Mouse (Mus musculus) embryonic facial prominence, embryonic 14.5 days (tissue): ENCODE data around the gene Rabggta. TPM values are rescaled to one million over a fixed set of nuclear protein-coding genes. Genes with fewer than 3 reads are reported as not detected.

ENCODE experiments used
- ATAC-seq: fragments of 200-750 bp; cut with Nextera tagmentation; 2 replicates; pipeline ENCODE4 v1.8.0; 2017; ENCODE audit warnings: low read depth, moderate number of reproducible peaks, moderate TSS enrichment
- DNase-seq: peaks from one replicate; pipeline ENCODE4 v3.0.0-alpha.2; 2015; ENCODE audit warnings: low spot score
- H3K27ac ChIP-seq: fragments of 300-500 bp; sonication (generic); replicated peaks from 2 replicates; pipeline ENCODE4 v1.5.1; 2014; ENCODE audit warnings: low read depth, mild to moderate bottlenecking, low read length, moderate library complexity
- H3K27me3 ChIP-seq: fragments of 300-500 bp; sonication (generic); replicated peaks from 2 replicates; pipeline ENCODE4 v1.6.1; 2014; ENCODE audit warnings: low read length; ENCODE audit not compliant: control insufficient read depth, insufficient read depth
- H3K36me3 ChIP-seq: fragments of 300-500 bp; sonication (generic); 2 replicates; pipeline ENCODE4 v1.6.1; 2014; ENCODE audit warnings: low read length, mixed read lengths; ENCODE audit not compliant: control insufficient read depth, insufficient read depth
- H3K4me1 ChIP-seq: fragments of 300-500 bp; sonication (generic); 2 replicates; pipeline ENCODE4 v1.6.1; 2014; ENCODE audit warnings: antibody characterized with exemption, low read length; ENCODE audit not compliant: control insufficient read depth, insufficient read depth
- H3K4me2 ChIP-seq: fragments of 300-500 bp; sonication (generic); 2 replicates; pipeline ENCODE4 v1.6.1; 2014; ENCODE audit warnings: low read depth, mild to moderate bottlenecking, low read length, moderate library complexity, mixed read lengths
- H3K4me3 ChIP-seq: fragments of 300-500 bp; sonication (generic); 2 replicates; pipeline ENCODE4 v1.5.1; 2014; ENCODE audit warnings: low read depth, mild to moderate bottlenecking, low read length
- H3K9ac ChIP-seq: fragments of 300-500 bp; sonication (generic); 2 replicates; pipeline ENCODE4 v1.6.1; 2014; ENCODE audit warnings: low read depth, mild to moderate bottlenecking, low read length, moderate library complexity, mixed read lengths
- H3K9me3 ChIP-seq: fragments of 300-500 bp; sonication (generic); 2 replicates; pipeline ENCODE4 v1.6.1; 2016; ENCODE audit warnings: low read length; ENCODE audit not compliant: control insufficient read depth
- WGBS: fragments of 180-500 bp; shearing (Covaris S2); extraction: QIAGEN DNeasy Blood & Tissue Kit; methylation state at CpG from one replicate; pipeline ENCODE4 v1.1.7; 2014; 5-methylcytosine and 5-hydroxymethylcytosine counted together
- polyA plus RNA-seq: library from polyadenylated mRNA; unstranded; fragments of >200 nt; fragmentation: Nextera tagmentation; extraction: Ambion mirVana; gene quantifications from 2 replicates; pipeline ENCODE4 v1.2.1, GENCODE M21; 2014

Gene Rabggta
- polyA plus RNA-seq, 1 experiment from 2014 or later, result 20.7 TPM

GRCm38 (mm10) chr14:55726261-55726660, 4.2 kb upstream of the Rabggta start:
- no peak overlapping the region for H3K4me3 ChIP-seq
- H3K9ac ChIP-seq, result no peak overlapping the region
- H3K9me3 ChIP-seq, result no peaks in the 10 kb centered on the region
- H3K4me1 ChIP-seq, result 0 out of 2 replicates have a peak, but pooled peaks cover 1% of the 10 kb centered on the region
- ATAC-seq, result no peak
- no peak overlapping the region for H3K27ac ChIP-seq
- no peak for DNase-seq
- H3K27me3 ChIP-seq, result no peaks in the 10 kb centered on the region
- H3K4me2 ChIP-seq, result no peak overlapping the region
- H3K36me3 ChIP-seq, result no peaks in the 10 kb centered on the region

GRCm38 (mm10) chr14:55724411-55724871, 2.4 kb upstream of the Rabggta start:
- 0 out of 2 replicates have a peak, but pooled peaks cover 3% of the 10 kb centered on the region for H3K4me1 ChIP-seq
- no peaks in the 10 kb centered on the region for H3K9me3 ChIP-seq
- WGBS, result 52% methylated on average over 8 of the region's 8 CpGs
- H3K27ac ChIP-seq, result no peak overlapping the region
- H3K27me3 ChIP-seq, result no peaks in the 10 kb centered on the region
- no peak overlapping the region for H3K4me3 ChIP-seq
- no peak overlapping the region for H3K4me2 ChIP-seq
- DNase-seq (no peak), ATAC-seq (no peak)
- no peak overlapping the region for H3K9ac ChIP-seq
- 0 out of 2 replicates have a peak, but pooled peaks cover 6% of the 10 kb centered on the region for H3K36me3 ChIP-seq

- WGBS, result 93% methylated on average over 7 of the region's 7 CpGs
- DNase-seq (no peak), ATAC-seq (no peak)
- Histone ChIP-seq H3K36me3 (peaks cover 15% of the 10 kb centered on the region; the same call in 1 of the 2 replicates), H3K4me3 (no peak overlapping the region), H3K4me1 (0 out of 2 replicates have a peak, but pooled peaks cover 3% of the 10 kb centered on the region), H3K9ac (no peak overlapping the region), H3K9me3 (no peaks in the 10 kb centered on the region), H3K27me3 (no peaks in the 10 kb centered on the region), H3K4me2 (no peak overlapping the region), H3K27ac (no peak overlapping the region)
Observed at GRCm38 (mm10) chr14:55723433-55723832, 1.4 kb upstream of the Rabggta start.

- 0 out of 2 replicates have a peak, but pooled peaks cover 3% of the 10 kb centered on the region for H3K4me1 ChIP-seq
- H3K4me2 ChIP-seq, result peak overlapping the region; percentile 62
- peak overlapping the region; percentile 84 for H3K4me3 ChIP-seq
- H3K36me3 ChIP-seq, result peaks cover 20% of the 10 kb centered on the region; the same call in 1 of the 2 replicates
- H3K27me3 ChIP-seq, result no peaks in the 10 kb centered on the region
- no peak for DNase-seq
- WGBS, result 48% methylated on average over 8 of the region's 8 CpGs
- peak overlapping the region; percentile 79; the same call in 1 of the 2 replicates for H3K27ac ChIP-seq
- peak overlapping the region; percentile 80 for H3K9ac ChIP-seq
- no peak for ATAC-seq
- H3K9me3 ChIP-seq, result no peaks in the 10 kb centered on the region
Observed at GRCm38 (mm10) chr14:55722438-55722945, 429 bp upstream of the Rabggta start.

- Histone ChIP-seq H3K4me1 (0 out of 2 replicates have a peak, but pooled peaks cover 3% of the 10 kb centered on the region), H3K9me3 (no peaks in the 10 kb centered on the region), H3K27me3 (no peaks in the 10 kb centered on the region), H3K4me2 (peak overlapping the region; percentile 62), H3K36me3 (peaks cover 32% of the 10 kb centered on the region), H3K9ac (peak overlapping the region; percentile 80; the same call in 1 of the 2 replicates), H3K27ac (no peak overlapping the region), H3K4me3 (peak overlapping the region; percentile 84)
- 81% methylated on average over 6 of the region's 6 CpGs for WGBS
- DNase-seq (no peak), ATAC-seq (no peak)
Observed at GRCm38 (mm10) chr14:55721076-55721475, 987 bp downstream of the Rabggta start.

GRCm38 (mm10) chr14:55720666-55721065, 1.4 kb downstream of the Rabggta start:
- 0 out of 2 replicates have a peak, but pooled peaks cover 3% of the 10 kb centered on the region for H3K4me1 ChIP-seq
- H3K4me2 ChIP-seq, result 0 out of 2 replicates have a peak overlapping the region, but pooled peaks have one; percentile 62
- H3K36me3 ChIP-seq, result peaks cover 34% of the 10 kb centered on the region
- 92% methylated on average over 11 of the region's 12 CpGs for WGBS
- DNase-seq, result no peak
- H3K4me3 ChIP-seq, result no peak overlapping the region
- no peak for ATAC-seq
- H3K27ac ChIP-seq, result no peak overlapping the region
- no peaks in the 10 kb centered on the region for H3K27me3 ChIP-seq
- no peak overlapping the region for H3K9ac ChIP-seq
- H3K9me3 ChIP-seq, result no peaks in the 10 kb centered on the region

- Histone ChIP-seq H3K36me3 (peaks cover 34% of the 10 kb centered on the region), H3K4me2 (no peak overlapping the region), H3K4me3 (no peak overlapping the region), H3K27ac (no peak overlapping the region), H3K9ac (no peak overlapping the region), H3K27me3 (no peaks in the 10 kb centered on the region), H3K9me3 (no peaks in the 10 kb centered on the region), H3K4me1 (0 out of 2 replicates have a peak, but pooled peaks cover 3% of the 10 kb centered on the region)
- ATAC-seq (no peak), DNase-seq (no peak)
- 85% methylated on average over 6 of the region's 6 CpGs for WGBS
Observed at GRCm38 (mm10) chr14:55719737-55720136, 2.3 kb downstream of the Rabggta start.

GRCm38 (mm10) chr14:55716884-55717283, 5.2 kb downstream of the Rabggta start:
- H3K36me3 ChIP-seq, result peaks cover 34% of the 10 kb centered on the region
- H3K4me1 ChIP-seq, result peaks cover 3% of the 10 kb centered on the region; the same call in 1 of the 2 replicates
- no peaks in the 10 kb centered on the region for H3K9me3 ChIP-seq
- ATAC-seq (no peak), DNase-seq (no peak)
- H3K27me3 ChIP-seq, result peaks cover 15% of the 10 kb centered on the region
- H3K4me3 ChIP-seq, result no peak overlapping the region
- no peak overlapping the region for H3K9ac ChIP-seq
- H3K4me2 ChIP-seq, result no peak overlapping the region
- H3K27ac ChIP-seq, result no peak overlapping the region
- WGBS, result 47% methylated on average over 8 of the region's 8 CpGs

GRCm38 (mm10) chr14:55716271-55716670, 5.8 kb downstream of the Rabggta start:
- Histone ChIP-seq H3K27ac (no peak overlapping the region), H3K9me3 (no peaks in the 10 kb centered on the region), H3K4me3 (no peak overlapping the region), H3K36me3 (peaks cover 34% of the 10 kb centered on the region), H3K4me1 (peaks cover 2% of the 10 kb centered on the region; the same call in 1 of the 2 replicates), H3K27me3 (peaks cover 15% of the 10 kb centered on the region), H3K9ac (no peak overlapping the region), H3K4me2 (no peak overlapping the region)
- no peak for ATAC-seq
- WGBS, result 84% methylated on average over 6 of the region's 6 CpGs
- no peak for DNase-seq
